Mouse (Mus musculus) left cerebral cortex, adult 11 months (tissue): ENCODE data around the gene A2ml1.

Experiments used
- DNase-seq: peaks from one replicate; pipeline ENCODE4 v3.0.0; 2022; ENCODE audit warnings: low spot score

The A2ml1 gene

DNA sequence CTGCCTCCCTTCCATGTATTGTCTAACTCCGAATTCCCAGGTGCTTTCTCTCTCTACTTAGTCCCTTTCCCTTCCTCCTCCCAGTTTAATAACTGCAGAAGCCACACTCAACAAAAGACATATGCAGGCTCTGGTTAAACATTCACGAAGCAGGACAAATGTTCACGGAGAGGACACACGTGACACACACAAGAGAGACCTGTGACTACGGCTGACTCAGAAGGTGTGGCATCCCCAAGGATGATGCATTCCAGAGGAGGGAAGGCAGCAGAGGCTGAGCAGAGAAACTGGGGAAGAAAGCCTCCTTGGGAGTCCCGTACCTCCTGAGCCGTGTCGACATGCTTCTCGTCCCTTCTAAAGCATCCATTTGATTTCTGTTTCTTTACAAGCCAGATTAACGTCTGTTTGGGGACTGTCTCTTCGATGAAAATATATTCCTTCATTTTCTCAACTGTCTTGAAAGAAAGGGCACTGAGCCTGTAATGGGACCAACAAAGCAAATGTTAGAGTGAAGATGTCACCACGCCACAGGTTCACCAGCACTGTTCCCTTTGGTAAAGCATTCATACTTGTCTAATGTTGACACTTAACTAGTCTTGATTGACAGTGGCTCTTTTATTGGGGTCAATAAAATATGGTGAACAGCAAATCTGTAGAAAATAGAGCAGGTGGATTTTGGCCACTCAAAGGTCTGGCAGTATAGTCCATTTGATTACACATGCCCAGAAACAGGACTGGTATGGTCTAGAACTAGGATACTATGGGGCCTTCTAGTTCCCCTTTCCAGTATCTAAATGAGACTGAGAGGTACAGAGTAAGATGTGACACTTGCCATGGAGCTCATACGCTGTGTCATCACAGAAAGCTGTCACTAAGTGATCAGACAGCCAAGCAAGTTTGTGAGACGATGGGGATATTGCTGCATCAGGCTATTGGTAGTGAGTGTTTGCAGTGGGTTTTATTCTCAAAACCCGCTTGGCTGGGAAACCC is 31.6 kb downstream of the A2ml1 start:
- DNase-seq: no peak

- DNase-seq: no peak
Observed at GRCm38 (mm10) chr6:128548532-128548931, 32.9 kb downstream of the A2ml1 start.

DNA sequence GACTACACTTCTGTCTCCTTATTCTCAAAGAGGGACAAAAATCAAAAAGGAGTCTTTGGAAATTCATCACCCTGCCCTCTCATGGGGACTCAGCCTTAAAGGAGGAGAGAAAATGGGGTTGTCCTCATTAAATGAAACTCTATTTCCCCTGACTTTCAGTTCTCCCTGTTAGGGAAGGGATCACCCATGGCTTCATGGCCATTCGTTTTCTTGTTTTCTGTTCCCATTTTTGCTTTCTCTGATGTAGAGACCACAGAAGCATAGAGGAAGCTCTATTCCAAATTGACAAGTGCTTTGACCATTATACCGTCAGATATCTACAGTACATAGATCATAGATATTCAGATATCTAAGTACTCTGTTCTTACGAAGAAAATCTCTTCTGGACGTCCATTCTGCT is 36.0 kb downstream of the A2ml1 start:
- DNase-seq: no peak

- no peak for DNase-seq
Observed at GRCm38 (mm10) chr6:128543226-128543625, 38.2 kb downstream of the A2ml1 start.

- no peak for DNase-seq
Observed at GRCm38 (mm10) chr6:128535250-128535649, 46.2 kb downstream of the A2ml1 start.

- no peak for DNase-seq
Observed at GRCm38 (mm10) chr6:128533296-128533695, 48.1 kb downstream of the A2ml1 start.

DNA sequence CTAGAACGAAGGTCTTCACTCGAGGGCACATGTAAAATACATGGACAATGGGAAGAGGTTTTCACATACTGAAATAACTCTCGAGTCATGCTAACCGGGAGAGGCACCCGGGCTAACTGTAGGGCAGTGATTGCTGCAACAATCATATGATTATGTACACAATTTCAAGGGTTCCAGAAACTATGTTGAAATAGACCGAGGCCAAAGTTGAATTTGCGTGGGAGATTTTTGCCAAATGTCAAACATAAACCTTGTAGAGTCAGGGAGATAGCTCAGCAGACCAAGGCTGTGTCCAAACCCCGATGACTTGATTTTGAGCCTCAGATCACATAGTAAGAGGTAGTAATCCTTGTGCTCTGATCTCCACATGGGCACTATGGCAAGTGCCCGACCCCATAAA is 48.7 kb downstream of the A2ml1 start:
- DNase-seq: no peak

DNA sequence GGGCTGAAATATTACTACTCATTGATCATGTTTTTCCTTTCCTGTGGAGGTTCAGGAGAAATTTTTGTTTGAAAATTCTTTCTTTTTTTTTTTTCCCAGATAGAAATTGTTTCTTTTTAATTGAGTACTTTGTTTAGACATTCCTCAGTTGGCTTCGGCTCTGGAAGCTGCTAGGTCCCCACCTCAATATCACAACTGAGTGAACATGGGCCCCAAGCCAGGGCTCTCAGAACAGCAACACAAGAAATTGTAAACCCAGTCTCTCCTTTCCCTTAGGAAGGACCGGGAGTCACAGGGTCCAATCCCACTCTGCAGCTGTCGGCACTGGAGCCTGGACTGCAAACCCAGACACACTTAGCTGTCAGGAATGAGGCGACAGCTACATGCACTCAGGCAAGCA is 52.9 kb downstream of the A2ml1 start:
- no peak for DNase-seq

GRCm38 (mm10) chr6:128527110-128527509 is 54.3 kb downstream of the A2ml1 start:
- no peak for DNase-seq

- DNase-seq: no peak
Observed at GRCm38 (mm10) chr6:128526601-128527000, 54.8 kb downstream of the A2ml1 start, which contains the start of gene Pzp. Pzp (minus strand) TSS chr6:128526720.

DNA sequence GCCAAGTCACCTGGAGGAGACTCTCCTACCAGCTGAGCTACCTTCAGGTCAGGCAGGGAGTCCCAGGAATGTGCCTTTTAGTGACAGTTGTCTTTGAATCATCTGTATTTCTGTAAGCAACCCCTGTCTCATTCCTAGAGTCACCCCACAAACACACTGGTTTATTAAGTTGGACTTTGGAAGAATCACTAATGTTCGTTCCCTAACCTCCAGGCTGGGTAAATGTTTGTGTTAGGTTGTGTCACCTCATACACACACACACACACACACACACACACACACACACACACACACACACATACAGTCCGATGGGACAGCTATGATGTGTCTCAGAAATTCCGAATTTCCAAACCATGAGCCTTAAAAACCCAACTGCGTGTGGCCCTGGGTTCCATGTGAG is 55.6 kb downstream of the A2ml1 start:
- no peak for DNase-seq

DNA sequence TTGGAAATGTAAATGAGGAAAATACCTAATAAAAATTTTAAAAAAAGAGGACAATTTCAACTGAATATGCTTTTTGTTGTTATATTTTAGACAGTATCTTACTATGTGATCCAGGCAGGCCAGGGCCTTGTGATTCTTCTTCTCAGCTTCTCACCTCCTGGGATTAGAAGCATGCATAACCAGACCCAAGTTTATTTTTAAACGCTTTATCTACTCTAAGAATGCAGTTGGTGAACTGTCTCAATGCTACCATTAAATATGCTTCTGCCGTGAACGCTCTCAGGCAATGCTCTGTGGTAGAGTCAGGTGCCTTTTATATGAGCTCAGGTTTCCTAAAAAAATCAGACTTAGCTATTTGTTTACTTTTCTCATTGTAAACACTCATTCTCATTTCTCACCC is 58.0 kb downstream of the A2ml1 start:
- DNase-seq: no peak

DNA sequence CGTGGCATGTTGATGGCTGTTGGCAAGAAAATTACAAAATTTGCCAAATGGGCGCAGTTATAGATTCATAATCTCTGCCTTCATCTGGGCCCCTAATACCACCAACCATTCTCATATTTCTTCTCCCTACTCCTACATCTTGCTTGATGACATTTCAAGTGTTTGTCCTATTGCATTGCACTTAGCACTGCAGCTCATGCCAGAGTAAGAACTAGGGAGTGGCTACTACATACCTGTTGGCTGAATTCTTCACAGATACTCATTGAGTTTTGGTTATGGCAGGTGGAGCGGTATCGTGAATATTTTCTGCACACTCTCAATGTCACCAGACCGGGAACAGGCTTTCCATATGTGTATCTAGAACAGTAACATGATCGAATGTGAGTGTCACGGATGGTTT is 62.2 kb downstream of the A2ml1 start:
- DNase-seq: no peak

DNA sequence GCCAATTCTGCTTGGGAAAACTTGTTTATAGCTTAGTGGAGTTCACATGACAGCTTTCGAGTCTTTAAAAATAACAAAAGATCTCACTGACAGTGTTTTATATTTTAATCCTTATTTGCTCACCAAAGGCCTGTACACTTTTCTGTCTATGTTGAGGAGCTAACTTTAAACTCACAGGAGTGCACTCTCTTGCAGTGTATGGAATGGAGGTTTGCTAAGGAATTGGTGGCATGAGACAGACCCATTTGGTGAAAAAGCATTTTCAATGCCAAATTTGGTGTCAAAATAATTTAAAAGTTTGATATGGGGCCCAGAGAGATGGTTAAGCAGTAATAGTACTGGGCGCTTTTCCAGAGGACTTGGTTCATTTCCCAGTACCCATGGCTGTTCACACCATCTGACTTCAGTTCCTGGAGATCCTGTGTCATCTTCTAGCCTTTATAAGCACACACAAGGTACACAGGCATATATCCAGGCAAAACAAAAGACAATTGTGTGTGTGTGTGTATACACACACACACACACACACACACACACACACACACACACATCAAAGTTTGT is 75.7 kb downstream of the A2ml1 start:
- DNase-seq: no peak

- DNase-seq: no peak
Observed at GRCm38 (mm10) chr6:128504743-128505142, 76.7 kb downstream of the A2ml1 start.

DNA sequence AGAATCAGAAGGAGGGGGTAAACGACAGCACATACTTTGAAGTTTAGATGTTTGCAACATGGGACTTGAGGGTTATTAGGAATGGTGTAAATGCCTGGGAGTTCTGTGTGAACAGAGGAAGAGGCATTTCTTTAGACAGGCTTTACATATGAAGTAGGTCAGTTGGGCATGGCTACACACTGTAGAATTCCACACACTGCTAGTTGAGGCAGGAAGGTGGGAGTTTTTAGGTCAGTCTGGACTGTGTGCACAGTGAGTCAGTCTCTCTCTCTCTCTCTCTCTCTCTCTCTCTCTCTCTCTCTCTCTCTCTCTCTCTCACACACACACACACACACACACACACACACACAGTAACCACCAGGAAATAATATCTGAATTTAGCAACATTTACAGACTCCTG is 86.1 kb downstream of the A2ml1 start:
- no peak for DNase-seq

GRCm38 (mm10) chr6:128494646-128495331 is 86.6 kb downstream of the A2ml1 start:
- no peak for DNase-seq

DNA sequence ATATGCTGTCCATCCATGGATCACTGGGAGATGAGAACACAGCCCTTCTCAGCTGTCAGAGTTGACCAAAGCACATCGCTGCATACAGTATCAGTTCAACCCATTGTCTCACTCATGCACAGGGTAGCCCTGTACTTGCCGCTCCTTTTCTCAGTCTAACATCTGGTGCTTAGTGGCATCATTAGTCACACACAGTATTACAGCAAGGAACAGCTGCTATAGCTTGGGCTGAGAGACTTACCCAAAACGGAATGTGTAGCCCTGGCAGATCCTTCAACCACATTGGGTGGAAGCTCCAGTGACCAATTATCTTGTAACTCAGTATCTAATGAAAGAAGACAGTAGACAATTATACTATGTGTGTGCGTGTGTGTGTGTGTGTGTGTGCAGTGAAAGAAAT is 89.5 kb downstream of the A2ml1 start:
- no peak for DNase-seq

- no peak for DNase-seq
Observed at GRCm38 (mm10) chr6:128490141-128490540, 91.3 kb downstream of the A2ml1 start.
